Mouse (Mus musculus): ENCODE measurements around the gene Epn1. TPM values are rescaled to one million over a fixed set of nuclear protein-coding genes. Genes with fewer than 3 reads are reported as not detected.

Gene Epn1
- 140 TPM for polyA plus RNA-seq (2014; fragmentation: Illumina TruSeq; extraction: RNeasy Lipid Tissue Mini Kit (QIAGEN cat#74804); ENCODE audit: low read depth, low replicate concordance)

DNA sequence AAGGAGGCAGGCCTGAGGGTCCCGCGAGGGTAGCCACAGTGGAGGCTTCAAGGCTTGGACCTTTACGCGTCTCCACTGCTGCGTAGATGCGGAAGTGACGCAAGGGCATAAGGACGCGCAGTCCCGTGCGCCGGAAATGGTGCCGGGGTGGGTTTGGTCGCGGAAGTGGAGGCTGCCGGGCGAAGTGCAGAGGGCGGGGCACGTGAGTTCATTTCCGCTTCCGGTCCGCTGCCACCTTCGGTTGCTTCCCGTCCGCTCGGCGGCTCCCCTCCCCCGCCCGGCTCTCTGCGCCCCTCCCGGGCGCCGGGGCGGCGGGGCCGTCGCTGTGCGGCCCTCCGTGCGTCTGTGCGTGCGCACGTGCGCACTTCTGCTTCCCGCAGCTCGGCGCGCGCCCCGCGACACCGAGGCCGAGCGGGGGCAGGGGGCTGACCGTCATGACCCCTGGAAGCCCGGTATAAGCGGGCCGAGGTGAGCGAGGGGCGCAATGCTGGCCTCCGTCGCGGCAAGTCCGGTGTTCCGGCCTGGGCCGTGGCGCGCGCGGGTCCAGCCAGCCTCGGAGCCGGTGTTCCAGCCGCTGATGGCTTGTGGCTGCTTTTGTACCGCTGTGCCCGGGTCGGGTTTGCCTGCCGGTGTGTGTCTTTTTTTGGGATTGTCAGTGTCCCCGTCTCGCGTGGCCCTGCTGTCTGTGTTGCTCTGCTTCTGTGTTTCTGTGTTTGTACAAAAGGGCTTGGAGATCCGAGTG is at the start of gene Epn1:
TSS of gene Epn1 (plus strand) at position 226 of the 742 bp plus-strand sequence.

DNA sequence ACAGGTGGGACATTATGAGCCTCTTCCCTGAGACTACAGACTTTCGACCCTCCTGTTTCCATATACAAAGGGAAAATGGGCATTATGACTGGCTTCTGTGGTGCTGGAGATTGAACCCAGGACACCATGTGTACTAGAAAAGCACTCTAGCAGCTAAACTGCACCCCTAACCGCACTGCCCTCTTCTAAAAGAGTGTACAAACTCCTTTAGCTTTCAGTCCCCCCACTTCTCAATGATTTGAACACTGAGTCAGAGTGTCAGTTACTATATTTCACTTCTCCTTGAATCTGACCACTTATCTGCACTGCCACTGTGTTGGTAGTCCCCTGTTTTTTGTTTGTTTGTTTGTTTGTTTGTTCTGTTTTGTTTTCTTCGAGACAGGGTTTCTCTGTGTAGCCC is 46.2 kb upstream of the Epn1 start, which contains the start of gene 4632433K11Rik:
TSS of gene 4632433K11Rik (plus strand) at position 301 of the 400 bp plus-strand sequence.

DNA sequence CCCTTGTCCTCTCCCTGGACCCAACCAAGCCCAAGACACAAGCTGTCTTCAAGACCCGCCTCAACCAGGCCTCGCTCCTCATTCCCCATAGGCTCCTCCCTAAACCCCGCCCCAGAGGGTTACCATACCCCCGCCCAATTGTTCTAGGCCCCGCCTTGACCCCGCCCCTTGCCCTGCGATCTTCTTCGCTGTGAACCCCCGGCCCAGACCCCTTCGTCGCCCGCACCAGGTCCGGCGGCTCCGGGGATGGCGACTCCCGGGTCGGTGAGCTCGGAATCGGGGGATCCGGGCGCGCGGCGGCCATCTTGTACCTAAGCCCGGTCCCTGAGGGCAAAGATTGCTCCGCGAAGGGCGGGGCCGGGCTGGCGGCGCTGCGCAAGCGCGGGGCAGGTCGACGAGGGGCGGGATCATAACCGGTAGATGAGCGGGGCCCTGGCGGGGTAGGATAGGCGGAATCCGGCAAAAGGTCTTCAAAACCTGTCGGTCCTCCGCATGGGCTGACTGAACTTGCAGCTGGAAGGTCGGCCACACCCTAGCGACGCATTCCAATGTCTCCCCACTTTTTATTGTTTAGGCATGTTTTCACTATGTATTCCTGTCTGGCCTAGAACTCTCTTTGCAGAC is 41.8 kb upstream of the Epn1 start, which contains the start of gene Zfp784:
TSS of gene Zfp784 (minus strand) at position 338 of the 624 bp plus-strand sequence.

DNA sequence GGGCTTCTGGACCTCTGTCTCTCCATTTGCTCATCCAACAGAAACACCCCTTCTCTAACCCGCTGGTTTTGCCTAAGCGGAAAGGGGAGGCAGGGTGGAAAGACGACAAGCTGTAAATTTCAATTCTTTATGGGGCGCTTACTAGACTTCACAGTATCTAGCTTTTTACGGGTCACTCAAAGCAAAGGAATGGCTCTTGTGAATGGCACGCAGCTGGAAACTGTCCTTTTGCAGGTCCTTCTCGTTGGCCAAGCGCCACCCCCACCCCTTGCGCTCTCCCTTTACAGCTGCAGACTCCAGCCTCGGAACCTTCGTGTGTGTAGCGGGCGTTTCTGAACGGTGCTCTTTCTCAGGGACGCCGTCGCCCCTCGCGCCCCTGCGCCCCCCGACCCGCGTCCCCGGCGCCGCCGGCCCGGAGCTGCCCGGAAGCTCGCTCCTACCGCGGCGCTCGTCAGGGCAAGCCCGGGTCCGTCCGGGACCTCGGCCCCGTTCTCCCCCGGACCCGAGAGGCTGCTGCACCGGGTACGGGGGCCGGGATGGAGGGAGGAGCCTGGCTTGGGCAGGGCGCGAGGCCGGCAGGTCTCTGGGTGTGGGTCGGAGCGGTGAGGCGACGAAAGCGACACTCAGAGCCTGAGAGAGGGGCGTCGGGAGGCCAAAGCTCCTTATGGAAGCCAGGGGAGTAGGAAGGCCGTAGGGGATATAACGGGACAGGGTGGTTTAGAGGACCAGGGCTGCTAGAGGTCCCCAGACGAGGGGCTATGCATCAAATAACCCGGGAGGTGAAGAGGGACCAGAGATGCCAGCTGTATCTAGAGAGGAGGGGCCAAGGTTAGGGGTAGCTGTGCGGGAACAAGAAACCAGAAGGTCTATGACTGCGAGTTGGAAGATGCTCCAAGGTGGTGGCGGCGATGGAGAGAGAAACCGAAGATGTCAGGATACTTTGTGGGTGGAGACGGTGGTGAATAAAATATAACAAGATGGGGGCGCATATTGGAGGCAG is 28.5 kb upstream of the Epn1 start, which contains the start of gene Zfp580:
TSS of gene Zfp580 (plus strand) at position 346 of the 1,000 bp plus-strand sequence.

GRCm38 (mm10) chr7:5061774-5062359 is 18.2 kb upstream of the Epn1 start, which contains the start of gene U2af2:
TSS of gene U2af2 (plus strand) at chr7:5062143.

DNA sequence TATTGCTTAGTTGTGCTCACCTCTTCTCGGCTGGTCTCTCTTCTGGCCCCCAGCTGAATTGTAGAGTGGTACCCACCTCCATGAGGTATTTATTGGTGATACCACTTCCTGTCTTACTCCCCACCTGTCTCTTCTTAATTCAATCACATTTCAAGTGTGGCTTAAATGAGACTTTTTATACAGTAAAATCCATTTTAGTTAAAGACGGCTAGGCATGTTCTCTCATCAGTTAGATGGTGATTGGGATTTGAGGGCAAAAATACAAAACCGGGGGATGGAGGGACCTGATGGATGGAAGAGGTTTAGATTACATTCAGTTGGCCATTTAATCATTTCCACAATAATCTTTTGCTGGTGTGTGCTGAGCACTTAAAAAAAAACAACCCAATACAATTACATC is 36.8 kb downstream of the Epn1 start, which contains the start of gene Rfpl4:
TSS of gene Rfpl4 (minus strand) at position 101 of the 400 bp plus-strand sequence.

GRCm38 (mm10) chr7:5125549-5126406 is 45.7 kb downstream of the Epn1 start, which contains the start of gene Rasl2-9:
TSS of gene Rasl2-9 (minus strand) at chr7:5125950.

Other genes with a start within 250 kb of the Epn1 start
- not detected for gene Shisa7, start 235.5 kb upstream of the Epn1 start, polyA plus RNA-seq (2014; fragmentation: Illumina TruSeq; extraction: RNeasy Lipid Tissue Mini Kit (QIAGEN cat#74804); ENCODE audit: low read depth, low replicate concordance)
- 13.4 TPM for gene Isoc2b, start 210.0 kb upstream of the Epn1 start, polyA plus RNA-seq (2014; fragmentation: Illumina TruSeq; extraction: RNeasy Lipid Tissue Mini Kit (QIAGEN cat#74804); ENCODE audit: low read depth, low replicate concordance)
- 45.8 TPM for gene Isoc2a, start 203.1 kb upstream of the Epn1 start, polyA plus RNA-seq (2014; fragmentation: Illumina TruSeq; extraction: RNeasy Lipid Tissue Mini Kit (QIAGEN cat#74804); ENCODE audit: low read depth, low replicate concordance)
- not detected for gene Gm36210, start 173.7 kb upstream of the Epn1 start, polyA plus RNA-seq (2014; fragmentation: Illumina TruSeq; extraction: RNeasy Lipid Tissue Mini Kit (QIAGEN cat#74804); ENCODE audit: low read depth, low replicate concordance)
- gene Zfp628, start 165.0 kb upstream of the Epn1 start, polyA plus RNA-seq (2014; fragmentation: Illumina TruSeq; extraction: RNeasy Lipid Tissue Mini Kit (QIAGEN cat#74804); ENCODE audit: low read depth, low replicate concordance): 4.9 TPM
- 4.8 TPM for gene Nat14, start 158.2 kb upstream of the Epn1 start, polyA plus RNA-seq (2014; fragmentation: Illumina TruSeq; extraction: RNeasy Lipid Tissue Mini Kit (QIAGEN cat#74804); ENCODE audit: low read depth, low replicate concordance)
- gene Ssc5d, start 154.4 kb upstream of the Epn1 start, polyA plus RNA-seq (2014; fragmentation: Illumina TruSeq; extraction: RNeasy Lipid Tissue Mini Kit (QIAGEN cat#74804); ENCODE audit: low read depth, low replicate concordance): 4.7 TPM
- 56.6 TPM for gene Sbk2, start 115.8 kb upstream of the Epn1 start, polyA plus RNA-seq (2014; fragmentation: Illumina TruSeq; extraction: RNeasy Lipid Tissue Mini Kit (QIAGEN cat#74804); ENCODE audit: low read depth, low replicate concordance)
- gene Sbk3, start 109.1 kb upstream of the Epn1 start, polyA plus RNA-seq (2014; fragmentation: Illumina TruSeq; extraction: RNeasy Lipid Tissue Mini Kit (QIAGEN cat#74804); ENCODE audit: low read depth, low replicate concordance): 60.8 TPM
- 25.1 TPM for gene Zfp579, start 84.1 kb upstream of the Epn1 start, polyA plus RNA-seq (2014; fragmentation: Illumina TruSeq; extraction: RNeasy Lipid Tissue Mini Kit (QIAGEN cat#74804); ENCODE audit: low read depth, low replicate concordance)
- gene Zfp524, start 65.8 kb upstream of the Epn1 start, polyA plus RNA-seq (2014; fragmentation: Illumina TruSeq; extraction: RNeasy Lipid Tissue Mini Kit (QIAGEN cat#74804); ENCODE audit: low read depth, low replicate concordance): 14.0 TPM
- gene Fiz1, start 65.5 kb upstream of the Epn1 start, polyA plus RNA-seq (2014; fragmentation: Illumina TruSeq; extraction: RNeasy Lipid Tissue Mini Kit (QIAGEN cat#74804); ENCODE audit: low read depth, low replicate concordance): 17.3 TPM
- not detected for gene Gm44973, start 64.7 kb upstream of the Epn1 start, polyA plus RNA-seq (2014; fragmentation: Illumina TruSeq; extraction: RNeasy Lipid Tissue Mini Kit (QIAGEN cat#74804); ENCODE audit: low read depth, low replicate concordance)
- gene Zfp865, start 59.9 kb upstream of the Epn1 start, polyA plus RNA-seq (2014; fragmentation: Illumina TruSeq; extraction: RNeasy Lipid Tissue Mini Kit (QIAGEN cat#74804); ENCODE audit: low read depth, low replicate concordance): 11.4 TPM
- gene Ccdc106, start 59.7 kb upstream of the Epn1 start, polyA plus RNA-seq (2014; fragmentation: Illumina TruSeq; extraction: RNeasy Lipid Tissue Mini Kit (QIAGEN cat#74804); ENCODE audit: low read depth, low replicate concordance): not detected
- gene 4632433K11Rik, start 46.1 kb upstream of the Epn1 start, polyA plus RNA-seq (2014; fragmentation: Illumina TruSeq; extraction: RNeasy Lipid Tissue Mini Kit (QIAGEN cat#74804); ENCODE audit: low read depth, low replicate concordance): not detected
- 8.3 TPM for gene Zfp784, start 41.8 kb upstream of the Epn1 start, polyA plus RNA-seq (2014; fragmentation: Illumina TruSeq; extraction: RNeasy Lipid Tissue Mini Kit (QIAGEN cat#74804); ENCODE audit: low read depth, low replicate concordance)
- 3.2 TPM for gene Zfp580, start 28.7 kb upstream of the Epn1 start, polyA plus RNA-seq (2014; fragmentation: Illumina TruSeq; extraction: RNeasy Lipid Tissue Mini Kit (QIAGEN cat#74804); ENCODE audit: low read depth, low replicate concordance)
- 85.2 TPM for gene U2af2, start 18.1 kb upstream of the Epn1 start, polyA plus RNA-seq (2014; fragmentation: Illumina TruSeq; extraction: RNeasy Lipid Tissue Mini Kit (QIAGEN cat#74804); ENCODE audit: low read depth, low replicate concordance)
- gene Rfpl4, start 36.7 kb downstream of the Epn1 start, polyA plus RNA-seq (2014; fragmentation: Illumina TruSeq; extraction: RNeasy Lipid Tissue Mini Kit (QIAGEN cat#74804); ENCODE audit: low read depth, low replicate concordance): not detected
- gene Rasl2-9, start 45.7 kb downstream of the Epn1 start, polyA plus RNA-seq (2014; fragmentation: Illumina TruSeq; extraction: RNeasy Lipid Tissue Mini Kit (QIAGEN cat#74804); ENCODE audit: low read depth, low replicate concordance): 7.9 TPM
- not detected for gene Vmn1r55, start 69.4 kb downstream of the Epn1 start, polyA plus RNA-seq (2014; fragmentation: Illumina TruSeq; extraction: RNeasy Lipid Tissue Mini Kit (QIAGEN cat#74804); ENCODE audit: low read depth, low replicate concordance)
- gene Vmn1r56, start 116.5 kb downstream of the Epn1 start, polyA plus RNA-seq (2014; fragmentation: Illumina TruSeq; extraction: RNeasy Lipid Tissue Mini Kit (QIAGEN cat#74804); ENCODE audit: low read depth, low replicate concordance): not detected
- gene Vmn1r57, start 138.3 kb downstream of the Epn1 start, polyA plus RNA-seq (2014; fragmentation: Illumina TruSeq; extraction: RNeasy Lipid Tissue Mini Kit (QIAGEN cat#74804); ENCODE audit: low read depth, low replicate concordance): not detected